Comparison of ENCODE assay signal across 8 mouse cellular contexts in the genomic region with DNA sequence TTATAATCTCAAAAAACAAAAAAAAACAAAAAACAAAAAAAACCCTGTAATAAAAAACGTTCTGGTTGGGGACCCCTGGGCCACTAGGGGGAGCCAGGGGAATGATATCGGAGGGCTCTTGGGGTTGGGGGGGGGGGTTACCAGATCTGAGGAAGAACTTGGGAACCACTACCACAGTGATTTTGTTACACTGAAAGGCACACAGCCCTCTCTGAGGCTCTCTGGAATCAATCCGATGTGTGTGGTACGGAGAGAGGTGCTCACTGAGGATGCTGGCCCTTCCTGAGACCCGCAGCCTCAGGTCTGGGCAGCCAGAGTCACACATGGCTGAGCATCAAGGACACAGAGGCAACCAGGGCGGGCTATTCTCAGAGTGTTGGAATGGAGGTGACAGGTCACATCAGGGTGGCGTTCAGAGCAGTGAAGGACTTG.
A peak's percentile ranks its signal among the peaks of the same experiment; 100 is the strongest.
DNase-seq lines count a peak whose midpoint lies in the region; ATAC-seq and TF ChIP-seq lines count a peak whose summit lies in the region.

No protein-coding gene starts in this region.

- no peak overlapping the region for H3K4me2 ChIP-seq in lung, postnatal 0 days (replicated peaks; ENCODE audit: low read depth, low read length)
- H3K4me2 ChIP-seq in heart, embryonic 11.5 days = peak overlapping the region; percentile 20; the same call in 1 of the 2 replicates
- H3K4me2 ChIP-seq in kidney, embryonic 16.5 days (replicated peaks; ENCODE audit: low read depth, low read length) = 0 out of 2 replicates have a peak overlapping the region, but pooled peaks have one; percentile 23
- H3K4me2 ChIP-seq in neural tube, embryonic 12.5 days (replicated peaks) = peak overlapping the region; percentile 14; the same call in 1 of the 2 replicates

- no peak overlapping the region for H3K27ac ChIP-seq in lung, postnatal 0 days (ENCODE audit: low read length)
- peak overlapping the region; percentile 32; the same call in 1 of the 2 replicates for H3K27ac ChIP-seq in heart, embryonic 11.5 days (ENCODE audit: low read depth, low read length)
- no peak overlapping the region for H3K27ac ChIP-seq in kidney, embryonic 16.5 days (ENCODE audit: low read length)
- no peak overlapping the region for H3K27ac ChIP-seq in neural tube, embryonic 12.5 days

- H3K4me1 ChIP-seq in lung, postnatal 0 days (ENCODE audit: insufficient read depth, low read depth, low read length) = peaks cover 6% of the 10 kb centered on the region; the same call in 1 of the 2 replicates
- H3K4me1 ChIP-seq in heart, embryonic 11.5 days (ENCODE audit: control insufficient read depth, insufficient read depth, low read length) = peaks cover 19% of the 10 kb centered on the region
- peaks cover 16% of the 10 kb centered on the region for H3K4me1 ChIP-seq in kidney, embryonic 16.5 days (ENCODE audit: insufficient read depth, low read length)
- H3K4me1 ChIP-seq in neural tube, embryonic 12.5 days = peaks cover 24% of the 10 kb centered on the region

- no peak overlapping the region for H3K4me3 ChIP-seq in lung, postnatal 0 days (ENCODE audit: low read depth, low read length)
- no peak overlapping the region for H3K4me3 ChIP-seq in heart, embryonic 11.5 days (ENCODE audit: low read depth, low read length)
- no peak overlapping the region for H3K4me3 ChIP-seq in kidney, embryonic 16.5 days (ENCODE audit: low read length)
- no peak overlapping the region for H3K4me3 ChIP-seq in neural tube, embryonic 12.5 days

- peak; percentile 51 for DNase-seq in lung, postnatal 0 days (ENCODE audit: low spot score)
- DNase-seq in lung, adult 18-20 months = no peak
- DNase-seq in embryo, embryonic 10.5 days (ENCODE audit: low spot score) = peak; percentile 79
- DNase-seq in urinary bladder, postnatal 25 days (ENCODE audit: low spot score) = no peak
- DNase-seq in MN1 (ENCODE audit: low spot score) = no peak

- ATAC-seq in lung, postnatal 0 days = no peak
- no peak for ATAC-seq in heart, embryonic 11.5 days (replicated peaks; ENCODE audit: insufficient number of reproducible peaks, low FRiP score, low TSS enrichment)
- ATAC-seq in kidney, embryonic 16.5 days (ENCODE audit: low FRiP score, low TSS enrichment) = peak; percentile 75
- no peak for ATAC-seq in neural tube, embryonic 12.5 days (ENCODE audit: low FRiP score, low read depth)

- no peak for TF ChIP-seq EP300 in lung, postnatal 0 days (IDR thresholded peaks at IDR 0.05)

- H3K27me3 ChIP-seq in lung, postnatal 0 days (replicated peaks; ENCODE audit: insufficient read depth, low read length) = no peaks in the 10 kb centered on the region
- H3K27me3 ChIP-seq in heart, embryonic 11.5 days (ENCODE audit: control insufficient read depth, insufficient read depth, low read length) = no peaks in the 10 kb centered on the region
- no peaks in the 10 kb centered on the region for H3K27me3 ChIP-seq in kidney, embryonic 16.5 days (ENCODE audit: insufficient read depth, low read length)
- H3K27me3 ChIP-seq in neural tube, embryonic 12.5 days (replicated peaks) = no peaks in the 10 kb centered on the region

- TF ChIP-seq CTCF in lung, postnatal 0 days (IDR thresholded peaks at IDR 0.05) = peak; percentile 63

- H3K9me3 ChIP-seq in lung, postnatal 0 days (ENCODE audit: low read length) = no peaks in the 10 kb centered on the region
- H3K9me3 ChIP-seq in heart, embryonic 11.5 days (replicated peaks; ENCODE audit: control insufficient read depth, low read length) = no peaks in the 10 kb centered on the region
- H3K9me3 ChIP-seq in kidney, embryonic 16.5 days (ENCODE audit: low read length) = no peaks in the 10 kb centered on the region
- H3K9me3 ChIP-seq in neural tube, embryonic 12.5 days = no peaks in the 10 kb centered on the region

- H3K9ac ChIP-seq in lung, postnatal 0 days (replicated peaks; ENCODE audit: low read depth) = no peak overlapping the region
- no peak overlapping the region for H3K9ac ChIP-seq in heart, embryonic 11.5 days (ENCODE audit: low read depth, low read length)
- 0 out of 2 replicates have a peak overlapping the region, but pooled peaks have one; percentile 9 for H3K9ac ChIP-seq in kidney, embryonic 16.5 days (replicated peaks; ENCODE audit: low read length)
- no peak overlapping the region for H3K9ac ChIP-seq in neural tube, embryonic 12.5 days

- WGBS in lung, postnatal 0 days = 47% methylated on average over 7 of the region's 7 CpGs
- 30% methylated on average over 7 of the region's 7 CpGs for WGBS in heart, embryonic 11.5 days (ENCODE audit: insufficient replicate concordance)
- 16% methylated on average over 7 of the region's 7 CpGs for WGBS in kidney, embryonic 16.5 days
- 19% methylated on average over 7 of the region's 7 CpGs for WGBS in neural tube, embryonic 12.5 days

- H3K36me3 ChIP-seq in lung, postnatal 0 days (ENCODE audit: insufficient read depth, low read length) = no peaks in the 10 kb centered on the region
- no peaks in the 10 kb centered on the region for H3K36me3 ChIP-seq in heart, embryonic 11.5 days (ENCODE audit: control insufficient read depth, insufficient read depth, low read length)
- H3K36me3 ChIP-seq in kidney, embryonic 16.5 days (ENCODE audit: insufficient read depth, low read length) = no peaks in the 10 kb centered on the region
- no peaks in the 10 kb centered on the region for H3K36me3 ChIP-seq in neural tube, embryonic 12.5 days

Comparison
In these comparisons a context has a peak if more than half of its experiments do, and no peak if none do; other contexts are left out.
1. DNase-seq: peak in lung, postnatal 0 days (single experiment) and embryo, embryonic 10.5 days (single experiment); none in lung, adult 18-20 months (0 of 2), urinary bladder, postnatal 25 days (single experiment) and MN1 (single experiment).